In the genomic region with DNA sequence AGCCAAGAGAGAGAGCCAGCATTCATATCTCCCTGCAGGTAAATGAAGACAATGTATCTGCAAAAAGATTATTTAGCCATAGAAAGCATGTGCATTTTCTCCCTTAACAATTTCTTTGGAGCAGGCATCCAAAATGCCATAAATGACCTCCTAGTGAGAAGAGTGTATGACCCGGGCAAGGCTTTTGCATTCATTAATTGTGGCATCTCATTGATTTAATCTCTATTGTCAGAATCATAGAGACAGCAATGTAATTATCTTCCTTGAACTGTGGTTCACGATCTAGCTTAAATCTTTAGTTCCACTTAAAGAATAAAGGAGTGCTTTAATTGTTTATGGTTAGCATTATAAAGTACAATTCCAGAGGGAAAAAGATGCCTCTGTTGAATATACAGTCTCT, we compare ENCODE assay signal across 35 mouse cellular contexts.
"Had no signal": no experiment of that assay in that cellular context is flagged by ENCODE, and none has a peak within 500 bp of the region (broad histone marks: within the 10 kb centered on the region; RNA-seq: fewer than 3 reads in every experiment).

No protein-coding gene starts in this region.

- H3K4me2 ChIP-seq: heart, embryonic 11.5 days; heart, embryonic 12.5 days; heart, embryonic 13.5 days; heart, embryonic 15.5 days; hindbrain, embryonic 12.5 days; hindbrain, embryonic 13.5 days; hindbrain, embryonic 14.5 days; hindbrain, embryonic 15.5 days; intestine, embryonic 15.5 days; kidney, embryonic 15.5 days had no signal

- H3K36me3 ChIP-seq: heart, embryonic 10.5 days; heart, embryonic 12.5 days; heart, embryonic 13.5 days; heart, embryonic 15.5 days; hindbrain, embryonic 10.5 days; hindbrain, embryonic 12.5 days; hindbrain, embryonic 13.5 days; hindbrain, embryonic 15.5 days; intestine, embryonic 15.5 days; kidney, embryonic 15.5 days had no signal

- ATAC-seq: hindbrain, embryonic 16.5 days; hindbrain, postnatal 0 days; inflammation-experienced regulatory T-cells, adult 6 months; intestine, embryonic 15.5 days; intestine, embryonic 16.5 days; intestine, postnatal 0 days had no signal

- H3K27me3 ChIP-seq: heart, embryonic 12.5 days; heart, embryonic 13.5 days; heart, embryonic 15.5 days; hindbrain, embryonic 12.5 days; hindbrain, embryonic 13.5 days; hindbrain, embryonic 15.5 days; intestine, embryonic 15.5 days; kidney, embryonic 15.5 days had no signal

- H3K27ac ChIP-seq: heart, embryonic 10.5 days; heart, embryonic 13.5 days; heart, embryonic 15.5 days; hindbrain, embryonic 10.5 days; hindbrain, embryonic 12.5 days; hindbrain, embryonic 13.5 days; hindbrain, embryonic 14.5 days; hindbrain, embryonic 15.5 days; hindbrain, postnatal 0 days; intestine, embryonic 15.5 days; kidney, embryonic 15.5 days; kidney, postnatal 0 days; layer of hippocampus, adult 2 months had no signal

- H3K9me3 ChIP-seq: heart, embryonic 10.5 days; heart, embryonic 12.5 days; heart, embryonic 13.5 days; heart, embryonic 15.5 days; hindbrain, embryonic 10.5 days; hindbrain, embryonic 12.5 days; hindbrain, embryonic 13.5 days; hindbrain, embryonic 15.5 days; intestine, embryonic 15.5 days; kidney, embryonic 15.5 days had no signal

- H3K9ac ChIP-seq: heart, embryonic 12.5 days; heart, embryonic 13.5 days; heart, embryonic 15.5 days; hindbrain, embryonic 12.5 days; hindbrain, embryonic 13.5 days; hindbrain, embryonic 14.5 days; hindbrain, embryonic 15.5 days; intestine, embryonic 15.5 days; kidney, embryonic 15.5 days had no signal

- H3K4me3 ChIP-seq: heart, embryonic 10.5 days; heart, embryonic 12.5 days; heart, embryonic 13.5 days; heart, embryonic 15.5 days; hindbrain, embryonic 10.5 days; hindbrain, embryonic 12.5 days; hindbrain, embryonic 13.5 days; hindbrain, embryonic 15.5 days; intestine, embryonic 15.5 days; kidney, embryonic 15.5 days; layer of hippocampus, adult 2 months had no signal

- H3K4me1 ChIP-seq: heart, embryonic 10.5 days; heart, embryonic 12.5 days; heart, embryonic 13.5 days; heart, embryonic 15.5 days; hindbrain, embryonic 15.5 days; intestine, embryonic 15.5 days; kidney, embryonic 15.5 days had no signal

- DNase-seq: heart, postnatal 10 days; heart, postnatal 14 days; heart, postnatal 36 days; heart, postnatal 4 days; kidney, adult 11 months; kidney, adult 18-20 months; kidney, adult 2 months; kidney, adult 8-10 months; kidney, adult 9 months; kidney, postnatal 10 days; kidney, postnatal 14 days; kidney, postnatal 25 days; kidney, postnatal 36 days; kidney, postnatal 4 days; layer of hippocampus, adult 9-11 months; layer of hippocampus, postnatal 36 days had no signal
